Mouse (Mus musculus): ENCODE results near the gene Fat3.
A peak's percentile ranks its signal among the peaks of the same experiment; 100 is the strongest.

The Fat3 gene

GRCm38 (mm10) chr9:16501186-16501711, at the start of gene Fat3:
Gene Fat3 (minus strand): TSS chr9:16501285.
- peak; percentile 29 to 43 for DNase-seq (ENCODE audit: low spot score in 2 of 2)

- no peak for DNase-seq (ENCODE audit: low spot score in 2 of 2)
These were observed 31.8 kb upstream of the Fat3 start for GRCm38 (mm10) chr9:16532884-16533283.

GRCm38 (mm10) chr9:16517543-16517942, 16.5 kb upstream of the Fat3 start:
- DNase-seq (ENCODE audit: low spot score in 2 of 2) = no peak

GRCm38 (mm10) chr9:16512005-16512404, 10.9 kb upstream of the Fat3 start:
- no peak for DNase-seq (ENCODE audit: low spot score in 2 of 2)

- no peak for DNase-seq (ENCODE audit: low spot score in 2 of 2)
These were observed 2.7 kb upstream of the Fat3 start for GRCm38 (mm10) chr9:16503776-16504175.

- peak in 1 of 2 experiments; percentile 38 for DNase-seq (ENCODE audit: low spot score in 2 of 2)
These were observed 1.7 kb upstream of the Fat3 start for GRCm38 (mm10) chr9:16502673-16503343.

- DNase-seq (ENCODE audit: low spot score in 2 of 2) = peak; percentile 46 to 70
These were observed 1.0 kb upstream of the Fat3 start for GRCm38 (mm10) chr9:16501990-16502672.

- DNase-seq (ENCODE audit: low spot score in 2 of 2) = peak in 1 of 2 experiments; percentile 57
These were observed 501 bp downstream of the Fat3 start for GRCm38 (mm10) chr9:16500382-16501185.

- DNase-seq (ENCODE audit: low spot score in 2 of 2) = peak; percentile 57 to 60
These were observed 1.3 kb downstream of the Fat3 start for GRCm38 (mm10) chr9:16499621-16500381.

- DNase-seq (ENCODE audit: low spot score in 2 of 2) = no peak
These were observed 2.2 kb downstream of the Fat3 start for GRCm38 (mm10) chr9:16498876-16499275.

- DNase-seq (ENCODE audit: low spot score in 2 of 2) = no peak
These were observed 3.7 kb downstream of the Fat3 start for GRCm38 (mm10) chr9:16497361-16497760.

- no peak for DNase-seq (ENCODE audit: low spot score in 2 of 2)
These were observed 4.8 kb downstream of the Fat3 start for GRCm38 (mm10) chr9:16496331-16496730.

- DNase-seq (ENCODE audit: low spot score in 2 of 2) = no peak
These were observed 11.4 kb downstream of the Fat3 start for GRCm38 (mm10) chr9:16489661-16490060.

- DNase-seq (ENCODE audit: low spot score in 2 of 2) = no peak
These were observed 13.5 kb downstream of the Fat3 start for GRCm38 (mm10) chr9:16487565-16487964.

GRCm38 (mm10) chr9:16486229-16486628, 14.9 kb downstream of the Fat3 start:
- no peak for DNase-seq (ENCODE audit: low spot score in 2 of 2)

- no peak for DNase-seq (ENCODE audit: low spot score in 2 of 2)
These were observed 15.9 kb downstream of the Fat3 start for GRCm38 (mm10) chr9:16485173-16485572.

GRCm38 (mm10) chr9:16484765-16485164, 16.3 kb downstream of the Fat3 start:
- no peak for DNase-seq (ENCODE audit: low spot score in 2 of 2)

- no peak for DNase-seq (ENCODE audit: low spot score in 2 of 2)
These were observed 39.6 kb downstream of the Fat3 start for GRCm38 (mm10) chr9:16461491-16461890.

GRCm38 (mm10) chr9:16460591-16460990, 40.5 kb downstream of the Fat3 start:
- no peak for DNase-seq (ENCODE audit: low spot score in 2 of 2)

GRCm38 (mm10) chr9:16441930-16442329, 59.2 kb downstream of the Fat3 start:
- no peak for DNase-seq (ENCODE audit: low spot score in 2 of 2)

GRCm38 (mm10) chr9:16440638-16441037, 60.4 kb downstream of the Fat3 start:
- DNase-seq (ENCODE audit: low spot score in 2 of 2) = no peak
